Mouse (Mus musculus): ENCODE measurements around the gene Zyg11b.

DNA sequence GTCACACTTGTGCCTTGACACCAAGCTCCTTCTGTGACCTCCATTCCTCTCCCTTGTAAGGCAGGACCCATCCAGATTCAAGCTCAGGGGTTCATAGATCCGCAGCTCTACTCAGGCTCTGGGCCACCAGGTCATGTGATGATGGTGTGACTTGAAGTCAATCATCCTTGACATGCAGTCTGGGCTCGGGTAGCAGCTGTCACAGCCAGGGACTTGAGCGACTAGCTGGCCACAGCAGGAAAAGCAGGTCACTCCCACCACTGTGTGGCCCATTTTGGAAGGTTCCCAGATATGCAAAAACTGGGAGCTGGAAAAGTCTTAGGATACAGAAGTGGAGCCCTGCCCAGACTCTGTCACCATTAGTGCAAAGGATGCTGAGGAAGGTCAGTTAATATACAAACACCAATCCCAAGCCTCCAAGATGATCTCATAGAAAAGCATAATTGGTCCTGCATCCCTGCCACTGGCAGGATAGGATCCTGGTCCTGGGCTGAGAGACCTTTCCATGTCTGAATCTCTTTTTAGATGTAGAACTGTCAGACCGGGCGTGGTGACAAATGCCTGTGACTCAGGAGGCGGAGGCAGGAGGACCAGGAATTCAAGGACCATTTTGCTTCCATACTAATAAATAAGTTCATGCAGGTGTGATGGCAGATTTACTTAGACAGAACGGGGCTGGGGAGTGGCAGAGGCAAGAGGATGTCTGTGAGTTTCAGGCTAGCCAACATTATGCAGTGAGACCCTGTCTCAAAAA, 19.9 kb upstream of the Zyg11b start:
- TF ChIP-seq CTCF (IDR thresholded peaks at IDR 0.05; ENCODE audit: low read depth, low read length) (no peak), TAL1 (conservative IDR thresholded peaks at IDR 0.05; ENCODE audit: low read depth, low read length) (no peak), GATA1 (IDR thresholded peaks at IDR 0.05; ENCODE audit: borderline replicate concordance, low read length) (no peak), GATA2 (IDR thresholded peaks at IDR 0.05; ENCODE audit: borderline replicate concordance, low read depth, low read length) (no peak)

Measured in G1E (cell line).